Mouse (Mus musculus): Measurements from ENCODE around the gene Psg22.
"Not testable (repeated sequence)": the region's sequence is repeated elsewhere in the genome, so short reads cannot be mapped to it uniquely, and the experiment has no call there.

Gene Psg22

GRCm38 (mm10) chr7:18717790-18718189 is at the start of gene Psg22:
Psg22 (plus strand) TSS chr7:18718090.
- no peak for DNase-seq

GRCm38 (mm10) chr7:18679772-18680171 is 38.1 kb upstream of the Psg22 start:
- DNase-seq = peak; percentile 37

- no peak for DNase-seq
Measured at GRCm38 (mm10) chr7:18685586-18685985, 32.3 kb upstream of the Psg22 start.

- no peak for DNase-seq
Measured at GRCm38 (mm10) chr7:18686085-18686484, 31.8 kb upstream of the Psg22 start, which contains the start of gene Psg20. Psg20 (minus strand) TSS chr7:18686185.

GRCm38 (mm10) chr7:18710331-18710730 is 7.6 kb upstream of the Psg22 start:
- DNase-seq = peak; percentile 16

- DNase-seq = no peak
Measured at GRCm38 (mm10) chr7:18710846-18711245, 7.0 kb upstream of the Psg22 start.

- DNase-seq = no peak
Measured at GRCm38 (mm10) chr7:18715546-18715945, 2.3 kb upstream of the Psg22 start.

GRCm38 (mm10) chr7:18724001-18724400 is 6.1 kb downstream of the Psg22 start:
- DNase-seq = no peak

GRCm38 (mm10) chr7:18725931-18726330 is 8.0 kb downstream of the Psg22 start:
- DNase-seq = not testable (repeated sequence)

GRCm38 (mm10) chr7:18728391-18728790 is 10.5 kb downstream of the Psg22 start:
- DNase-seq = no peak

- DNase-seq = no peak
Measured at GRCm38 (mm10) chr7:18733111-18733510, 15.2 kb downstream of the Psg22 start.

GRCm38 (mm10) chr7:18734451-18734850 is 16.6 kb downstream of the Psg22 start:
- no peak for DNase-seq

GRCm38 (mm10) chr7:18746189-18746860 is 28.4 kb downstream of the Psg22 start:
- no peak for DNase-seq

GRCm38 (mm10) chr7:18747420-18747819 is 29.5 kb downstream of the Psg22 start:
- not testable (repeated sequence) for DNase-seq

- DNase-seq = no peak
Measured at GRCm38 (mm10) chr7:18748994-18749895, 31.4 kb downstream of the Psg22 start.

GRCm38 (mm10) chr7:18749896-18750477 is 32.1 kb downstream of the Psg22 start:
- DNase-seq = peak; percentile 69

GRCm38 (mm10) chr7:18760152-18760551 is 42.3 kb downstream of the Psg22 start:
- DNase-seq = not testable (repeated sequence)

GRCm38 (mm10) chr7:18762885-18763284 is 45.0 kb downstream of the Psg22 start:
- DNase-seq = not testable (repeated sequence)
